Mouse (Mus musculus) heart, postnatal 36 days (tissue): Measurements from ENCODE around the gene Dnah6. TPM values are rescaled to one million over a fixed set of nuclear protein-coding genes. Genes with fewer than 3 reads are reported as not detected.

Experiments
- DNase-seq, 2 experiments: peaks; one replicate each; pipeline ENCODE4 v3.0.0; 2021 to 2022
- intact Hi-C: fragments of 180-260 bp; cut with DNase I; formaldehyde crosslinking; loops from one replicate; pipeline ENCODE4 v1.15.1; 2025
- total RNA-seq, 2 experiments: library from RNA; stranded (reverse); gene quantifications; 2 replicates each; pipeline ENCODE4 v1.2.3; 2021

Gene Dnah6
- total RNA-seq, 2 experiments from 2014 or later = 0.08 to 0.11 TPM

- no peak for DNase-seq
- intact Hi-C loops = no loop called here
These were observed 10.7 kb upstream of the Dnah6 start for GRCm38 (mm10) chr6:73232152-73232584.

DNA sequence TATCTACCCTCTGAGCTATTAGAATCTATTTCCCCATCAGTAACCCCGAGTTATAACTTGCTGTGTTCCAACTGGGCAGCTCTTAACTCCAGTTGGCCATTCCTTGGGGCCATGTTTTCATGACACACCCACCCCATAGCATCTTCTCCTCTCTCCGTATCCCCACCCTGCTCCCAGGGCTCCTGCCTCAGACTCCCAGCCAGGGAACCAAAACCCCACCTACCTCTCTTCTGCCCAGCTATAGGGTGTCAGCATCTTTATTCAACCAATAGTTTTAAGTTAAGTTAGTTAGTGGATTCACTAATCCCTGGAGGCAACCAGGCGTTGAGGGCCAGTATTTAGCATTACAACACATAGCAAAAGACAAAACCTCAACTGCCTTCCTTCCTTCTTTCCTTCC, 7.4 kb upstream of the Dnah6 start:
- intact Hi-C loops = loop anchor here (1.0 to 10.0 kb wide), 4 partner anchors 76 to 584 kb away; no protein-coding TSS in a partner anchor
- DNase-seq = no peak

GRCm38 (mm10) chr6:73228408-73228807, 7.0 kb upstream of the Dnah6 start:
- intact Hi-C loops = loop anchor here (1.0 to 10.0 kb wide), 4 partner anchors 76 to 584 kb away; no protein-coding TSS in a partner anchor
- DNase-seq = no peak

DNA sequence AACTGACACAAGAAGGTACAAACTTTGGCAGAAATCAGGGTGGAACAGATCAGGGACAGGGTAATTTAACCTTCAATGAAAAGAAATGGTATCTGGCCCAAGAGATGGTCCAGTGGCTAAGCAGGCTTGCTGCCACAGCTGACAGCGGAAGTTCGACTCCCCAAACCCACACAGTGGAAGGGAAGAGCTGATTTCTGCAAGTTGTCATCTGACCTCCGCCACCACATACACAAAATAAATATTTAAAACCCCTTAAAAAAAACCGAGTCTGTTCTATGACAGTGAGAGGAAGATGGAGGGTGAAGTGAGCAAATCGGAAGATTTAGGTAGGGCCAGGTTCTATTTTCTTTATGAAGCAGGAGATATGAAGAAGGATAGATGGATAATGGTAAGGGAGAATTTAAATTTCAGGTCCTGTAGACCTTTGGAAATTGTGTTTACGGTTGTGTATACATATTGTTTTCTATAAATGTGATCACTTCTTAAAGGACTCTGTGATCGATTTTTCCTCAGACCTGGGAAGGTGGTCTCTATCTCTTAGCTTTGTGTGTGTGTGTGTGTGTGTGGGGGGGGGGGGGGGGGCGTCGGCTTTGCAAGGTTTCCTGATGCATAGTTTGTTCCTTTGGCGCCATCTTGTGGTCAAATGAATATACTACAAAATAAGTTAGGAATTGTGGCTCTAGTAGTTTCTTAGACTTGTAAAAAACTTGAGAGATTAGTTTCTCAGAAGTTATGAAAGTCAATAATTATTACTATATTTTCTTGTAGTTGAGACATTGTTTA, 6.1 kb upstream of the Dnah6 start:
- no peak for DNase-seq

GRCm38 (mm10) chr6:73222841-73223526, 1.5 kb upstream of the Dnah6 start:
- peak; percentile 85 to 87 for DNase-seq
- intact Hi-C loops = loop anchor here (10.0 kb wide), 2 partner anchors 368 to 578 kb away; no protein-coding TSS in a partner anchor

More for the DNA sequence above, 6.1 kb upstream of the Dnah6 start:
- intact Hi-C loops = loop anchor here (1.0 to 10.0 kb wide), 4 partner anchors 75 to 583 kb away; no protein-coding TSS in a partner anchor

GRCm38 (mm10) chr6:73221958-73222735, 696 bp upstream of the Dnah6 start:
- intact Hi-C loops = loop anchor here (10.0 kb wide), 2 partner anchors 367 to 577 kb away; no protein-coding TSS in a partner anchor
- DNase-seq = peak in 1 of 2 experiments; percentile 44

GRCm38 (mm10) chr6:73211602-73212001, 9.8 kb downstream of the Dnah6 start:
- intact Hi-C loops = no loop called here
- no peak for DNase-seq

- intact Hi-C loops = no loop called here
- no peak for DNase-seq
These were observed 10.4 kb downstream of the Dnah6 start for GRCm38 (mm10) chr6:73211036-73211435.

DNA sequence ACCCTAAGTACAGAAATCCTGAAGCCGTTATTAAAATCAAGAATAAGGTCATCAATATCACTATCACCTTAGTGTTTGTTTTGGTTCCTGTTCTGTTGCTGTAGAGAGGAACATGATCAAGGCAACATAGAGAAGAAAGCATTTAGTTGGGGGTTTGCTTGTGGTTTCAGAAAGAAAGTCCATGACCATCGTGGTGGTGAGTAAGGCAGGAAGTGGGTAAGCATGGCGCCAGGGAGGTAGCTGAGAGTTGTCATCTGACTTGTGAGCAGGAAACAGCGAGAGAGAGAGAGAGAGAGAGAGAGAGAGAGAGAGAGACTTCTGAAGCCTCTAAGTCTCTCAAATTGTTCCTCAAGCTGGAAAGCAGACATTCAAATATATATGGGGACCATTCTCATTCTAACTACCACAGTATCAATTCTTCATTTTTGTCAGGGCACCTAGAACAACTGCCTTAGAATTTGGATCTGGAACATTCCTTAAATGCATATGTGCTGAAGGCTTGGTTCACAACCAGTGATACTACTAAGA, 10.9 kb downstream of the Dnah6 start:
- intact Hi-C loops = no loop called here
- DNase-seq = no peak

GRCm38 (mm10) chr6:73209598-73209997, 11.9 kb downstream of the Dnah6 start:
- intact Hi-C loops = no loop called here
- no peak for DNase-seq

GRCm38 (mm10) chr6:73204937-73205336, 16.5 kb downstream of the Dnah6 start:
- no peak for DNase-seq
- intact Hi-C loops = no loop called here

DNA sequence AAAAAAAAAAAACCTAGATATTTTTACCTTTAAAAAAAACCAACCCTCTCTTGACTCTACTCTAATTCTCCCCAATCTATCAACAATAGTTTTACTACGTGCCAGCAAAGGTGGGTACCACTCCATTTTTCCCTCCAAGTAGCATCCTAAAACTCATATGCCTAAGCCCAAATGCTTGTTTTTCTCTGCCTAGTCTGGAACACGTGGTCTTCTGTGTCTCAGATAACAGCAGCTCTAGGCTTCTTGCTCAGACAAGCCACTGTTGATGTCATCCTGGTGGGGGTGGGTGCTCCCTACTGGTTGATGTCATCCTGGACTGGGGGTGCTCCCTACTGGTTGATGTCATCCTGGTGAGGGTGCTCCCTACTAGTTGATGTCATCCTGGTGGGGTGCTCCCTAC, 17.7 kb downstream of the Dnah6 start:
- DNase-seq = no peak

GRCm38 (mm10) chr6:73195291-73195690, 26.2 kb downstream of the Dnah6 start:
- no peak for DNase-seq
- intact Hi-C loops = no loop called here

More for the DNA sequence above, 17.7 kb downstream of the Dnah6 start:
- intact Hi-C loops = no loop called here

DNA sequence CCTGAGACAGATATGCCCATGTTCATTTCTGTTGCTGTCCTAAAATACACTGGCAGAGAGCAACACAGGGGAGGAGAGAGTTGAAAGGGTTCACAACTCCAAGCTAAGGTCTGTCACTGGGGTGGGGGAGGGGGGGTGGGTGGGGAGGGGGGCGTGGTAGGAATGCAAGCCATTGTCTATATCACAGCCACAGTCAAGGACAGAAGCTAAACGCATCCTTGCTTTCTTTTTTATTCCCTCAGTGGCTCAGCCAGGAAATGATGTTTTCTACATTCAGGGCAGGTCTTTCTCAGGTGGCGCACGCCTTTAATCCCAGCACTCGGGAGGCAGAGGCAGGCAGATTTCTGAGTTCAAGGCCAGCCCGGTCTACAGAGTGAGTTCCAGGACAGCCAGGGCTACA, 30.7 kb downstream of the Dnah6 start:
- no peak for DNase-seq
- intact Hi-C loops = no loop called here

DNA sequence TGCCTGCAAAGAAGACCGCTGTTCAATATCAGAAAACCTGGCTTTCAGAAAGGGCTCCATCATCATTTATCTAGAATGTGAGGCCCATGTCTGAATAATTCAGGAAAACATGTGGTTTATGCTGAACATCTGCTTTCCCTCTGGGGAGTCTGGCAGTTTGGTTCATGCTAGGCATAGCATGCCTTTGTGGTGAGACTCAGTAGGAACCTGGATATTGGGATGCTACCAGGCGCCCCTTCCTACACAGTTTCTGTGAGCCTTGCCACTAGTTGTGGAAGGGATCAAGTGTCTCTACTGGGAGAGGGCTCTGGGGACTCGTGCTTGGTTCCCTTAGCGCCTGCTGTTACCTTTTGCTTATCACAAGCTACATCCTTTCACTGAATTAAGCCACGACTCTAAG, 37.2 kb downstream of the Dnah6 start:
- intact Hi-C loops = no loop called here
- DNase-seq = no peak

DNA sequence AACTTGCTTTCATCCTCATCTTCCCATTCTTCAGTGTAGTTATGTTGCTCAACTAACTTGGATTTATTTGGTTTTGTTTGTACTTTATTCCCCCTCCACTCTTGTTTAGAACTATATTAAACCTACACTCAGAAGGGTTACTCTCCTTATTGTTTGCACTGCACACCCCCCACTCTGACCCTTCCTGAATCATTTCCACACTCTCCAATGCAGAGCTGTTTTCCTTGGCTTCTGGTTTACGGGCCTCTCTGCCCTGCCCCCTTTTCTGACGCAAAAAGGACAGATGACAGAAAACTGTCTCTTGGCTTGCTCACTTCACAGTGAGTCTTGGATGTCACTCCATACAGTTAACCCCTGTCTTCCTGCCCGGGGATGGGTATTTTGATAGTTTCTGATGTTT, 38.5 kb downstream of the Dnah6 start:
- no peak for DNase-seq
- intact Hi-C loops = no loop called here

DNA sequence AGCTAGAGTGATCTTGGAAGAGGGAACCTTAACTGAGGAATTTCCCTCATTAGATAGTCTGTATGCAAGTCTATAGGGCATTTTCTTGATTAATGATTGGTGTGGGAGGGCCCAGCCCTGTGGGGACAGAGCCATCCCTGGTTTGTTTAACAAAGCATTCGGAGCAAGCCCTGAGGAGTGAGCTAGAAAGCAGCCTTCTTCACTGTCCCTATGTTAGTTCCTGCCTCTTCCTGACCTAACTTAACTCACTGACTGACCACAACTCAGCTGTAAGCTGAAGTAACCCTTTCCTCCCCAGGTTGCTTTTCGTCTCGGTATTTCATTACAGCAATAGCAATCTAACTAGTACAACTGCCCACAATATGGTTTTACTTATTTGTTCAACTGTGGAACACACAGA, 39.0 kb downstream of the Dnah6 start:
- intact Hi-C loops = no loop called here

DNA sequence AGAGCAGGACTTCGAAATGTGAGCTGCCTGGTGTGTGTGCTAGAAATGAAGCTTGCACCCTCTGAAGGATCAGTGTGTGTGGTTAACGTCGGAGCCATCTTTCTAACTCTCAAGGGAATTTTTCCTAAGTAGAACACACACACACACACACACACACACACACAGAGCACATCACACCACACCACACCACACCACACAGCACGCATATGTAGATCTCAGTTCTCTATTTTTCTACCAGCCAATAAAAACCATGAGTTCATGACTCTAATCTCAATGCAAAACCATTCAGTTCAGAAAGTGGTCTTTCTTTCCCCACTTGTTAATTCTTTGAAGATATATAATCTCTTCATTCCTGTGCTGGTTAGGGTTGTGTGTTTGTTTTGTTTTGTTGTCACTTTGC, 39.4 kb downstream of the Dnah6 start:
- no peak for DNase-seq
- intact Hi-C loops = no loop called here

More for the DNA sequence above, 39.0 kb downstream of the Dnah6 start:
- no peak for DNase-seq

- intact Hi-C loops = no loop called here
- no peak for DNase-seq
These were observed 46.3 kb downstream of the Dnah6 start for GRCm38 (mm10) chr6:73175156-73175555.

DNA sequence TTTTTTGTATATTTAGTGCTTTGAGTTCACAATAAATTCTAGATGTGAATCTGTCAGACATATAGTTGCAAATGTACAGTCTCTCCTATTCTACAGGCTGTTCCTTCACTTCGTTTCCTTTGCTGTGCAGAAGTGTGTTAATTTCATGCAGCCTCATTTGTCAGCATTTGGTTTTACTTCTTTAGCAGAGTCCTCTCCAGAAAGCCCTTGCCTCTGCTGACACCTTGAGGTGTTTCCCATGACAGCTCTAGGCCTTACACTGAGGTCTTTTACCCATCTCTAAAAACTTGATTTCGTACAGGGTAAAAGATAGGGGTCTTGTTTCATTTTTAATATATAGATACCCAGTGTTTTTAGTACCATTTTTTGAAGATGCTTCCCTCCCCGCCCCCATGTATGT, 54.2 kb downstream of the Dnah6 start:
- DNase-seq = no peak
- intact Hi-C loops = no loop called here

DNA sequence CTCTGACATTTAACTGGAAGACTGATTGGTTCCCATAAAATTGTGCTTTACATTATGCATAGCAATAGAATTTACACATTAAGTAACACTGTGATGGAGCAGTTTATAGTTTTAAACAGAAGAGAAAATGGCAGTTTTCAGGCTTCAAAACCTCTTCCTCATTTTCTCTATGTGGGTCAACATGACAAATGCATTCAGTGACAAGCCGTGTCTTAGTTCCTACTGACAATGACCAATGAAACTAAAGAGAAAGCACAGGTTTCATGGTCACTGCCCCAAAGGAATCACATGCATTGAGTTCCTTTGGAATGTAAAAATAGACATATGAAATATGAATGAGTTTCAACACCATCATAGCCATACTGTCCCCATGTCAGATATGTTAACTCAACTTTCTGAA, 58.5 kb downstream of the Dnah6 start:
- intact Hi-C loops = no loop called here
- DNase-seq = no peak
